Mouse (Mus musculus): Measurements from ENCODE around the gene Gm28043.
A peak's percentile ranks its signal among the peaks of the same experiment; 100 is the strongest.

Gm28043 gene

GRCm38 (mm10) chr17:29627285-29627684, 12.6 kb downstream of the Gm28043 start:
- DNase-seq: no peak

GRCm38 (mm10) chr17:29628946-29629345, 14.3 kb downstream of the Gm28043 start:
- DNase-seq: no peak

- no peak for DNase-seq
Observed at GRCm38 (mm10) chr17:29629620-29630019, 14.9 kb downstream of the Gm28043 start.

GRCm38 (mm10) chr17:29632312-29632711, 17.6 kb downstream of the Gm28043 start:
- DNase-seq: no peak

GRCm38 (mm10) chr17:29635492-29635891, 20.8 kb downstream of the Gm28043 start:
- no peak for DNase-seq

GRCm38 (mm10) chr17:29636118-29636517, 21.4 kb downstream of the Gm28043 start:
- DNase-seq: no peak

- no peak for DNase-seq
Observed at GRCm38 (mm10) chr17:29637377-29637776, 22.7 kb downstream of the Gm28043 start.

- DNase-seq: no peak
Observed at GRCm38 (mm10) chr17:29637895-29638294, 23.2 kb downstream of the Gm28043 start.

GRCm38 (mm10) chr17:29640971-29641370, 26.3 kb downstream of the Gm28043 start:
- no peak for DNase-seq

GRCm38 (mm10) chr17:29642219-29642618, 27.5 kb downstream of the Gm28043 start:
- DNase-seq: no peak

GRCm38 (mm10) chr17:29658249-29658648, 43.6 kb downstream of the Gm28043 start:
- no peak for DNase-seq

GRCm38 (mm10) chr17:29660076-29660761, 45.5 kb downstream of the Gm28043 start, which contains the start of gene Cmtr1:
Cmtr1 (plus strand) TSS chr17:29660595.
- peak; percentile 97 for DNase-seq

- no peak for DNase-seq
Observed at GRCm38 (mm10) chr17:29660762-29661391, 46.2 kb downstream of the Gm28043 start.

GRCm38 (mm10) chr17:29662145-29662544, 47.5 kb downstream of the Gm28043 start:
- no peak for DNase-seq

- DNase-seq: no peak
Observed at GRCm38 (mm10) chr17:29668051-29668986, 53.6 kb downstream of the Gm28043 start.

GRCm38 (mm10) chr17:29669030-29669429, 54.4 kb downstream of the Gm28043 start:
- DNase-seq: no peak

- no peak for DNase-seq
Observed at GRCm38 (mm10) chr17:29669936-29670335, 55.3 kb downstream of the Gm28043 start.

GRCm38 (mm10) chr17:29671021-29671420, 56.3 kb downstream of the Gm28043 start:
- no peak for DNase-seq

GRCm38 (mm10) chr17:29673325-29673724, 58.6 kb downstream of the Gm28043 start:
- no peak for DNase-seq

- no peak for DNase-seq
Observed at GRCm38 (mm10) chr17:29678526-29678925, 63.9 kb downstream of the Gm28043 start.

- DNase-seq: no peak
Observed at GRCm38 (mm10) chr17:29679038-29679767, 64.5 kb downstream of the Gm28043 start.

GRCm38 (mm10) chr17:29680174-29680573, 65.5 kb downstream of the Gm28043 start:
- DNase-seq: peak; percentile 44

- DNase-seq: no peak
Observed at GRCm38 (mm10) chr17:29680921-29681320, 66.2 kb downstream of the Gm28043 start.
